Mouse (Mus musculus) 3134 (cell line): Measurements from ENCODE around the gene Reg4.

Source experiments
- DNase-seq: peaks from one replicate; pipeline ENCODE4 v3.0.0-alpha.2; 2011; ENCODE audit warnings: low spot score; ENCODE audit not compliant: insufficient read length; ENCODE audit errors: extremely low read depth

Reg4 gene

DNA sequence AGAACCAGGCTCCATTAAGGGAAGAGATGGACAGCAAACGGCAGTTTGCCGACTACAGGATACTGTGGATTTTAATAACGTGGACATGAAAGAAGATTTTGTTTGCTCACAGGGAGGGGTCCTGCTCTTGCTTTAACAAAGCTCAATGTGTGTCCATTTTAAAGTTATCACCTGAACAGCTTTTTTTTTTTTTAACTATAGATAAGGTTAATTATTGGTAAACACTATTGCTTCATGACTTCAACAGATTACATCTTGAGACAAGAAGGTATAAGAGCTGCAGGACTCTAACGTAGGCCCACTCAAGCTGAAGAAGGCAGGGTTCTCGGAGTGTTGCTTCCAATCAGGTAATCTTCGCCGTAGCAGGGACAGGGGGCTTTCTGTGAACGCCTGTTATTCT is at the start of gene Reg4:
Gene Reg4 (plus strand): TSS at position 301 of the 400 bp plus-strand sequence.
- no peak for DNase-seq

DNA sequence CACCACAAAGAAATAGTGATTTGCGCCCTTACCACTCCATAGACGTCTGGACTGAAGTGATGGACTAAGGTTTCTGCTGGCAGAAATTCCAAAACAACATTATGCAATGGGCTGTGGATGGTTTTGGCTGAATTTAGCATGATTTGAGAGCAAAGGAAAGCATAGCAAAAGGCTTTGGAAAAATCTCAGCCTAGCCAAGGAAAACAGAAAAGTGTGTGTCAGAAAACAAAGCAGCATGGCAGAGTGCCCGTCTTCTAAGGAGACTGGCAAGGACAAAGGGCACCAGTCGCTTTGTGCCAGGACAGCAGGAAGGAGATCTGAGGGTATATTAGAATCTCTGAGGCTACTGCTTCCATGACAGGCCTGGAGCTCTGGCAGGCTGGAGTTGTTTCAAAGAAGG is 43.6 kb upstream of the Reg4 start:
- peak; percentile 46 for DNase-seq

DNA sequence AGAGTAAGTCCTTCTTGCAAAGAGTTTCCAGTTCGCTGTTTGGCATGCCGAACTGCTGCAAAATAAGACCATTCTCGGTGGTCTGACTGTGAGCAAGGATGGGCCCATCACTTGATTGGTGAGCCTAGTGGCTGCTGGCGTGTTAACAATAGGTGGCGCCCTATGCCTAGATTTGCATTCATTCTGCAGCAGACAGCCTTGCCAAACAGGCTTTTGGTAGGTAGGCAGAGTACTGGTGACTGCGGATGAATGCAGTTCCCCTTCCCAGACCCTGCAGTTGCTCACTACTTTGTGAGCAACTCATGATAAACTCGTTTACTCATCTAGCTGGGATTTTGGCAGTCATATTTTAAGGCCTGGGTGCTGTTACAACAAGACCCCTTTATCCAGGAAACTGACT is 41.2 kb upstream of the Reg4 start:
- DNase-seq = no peak

DNA sequence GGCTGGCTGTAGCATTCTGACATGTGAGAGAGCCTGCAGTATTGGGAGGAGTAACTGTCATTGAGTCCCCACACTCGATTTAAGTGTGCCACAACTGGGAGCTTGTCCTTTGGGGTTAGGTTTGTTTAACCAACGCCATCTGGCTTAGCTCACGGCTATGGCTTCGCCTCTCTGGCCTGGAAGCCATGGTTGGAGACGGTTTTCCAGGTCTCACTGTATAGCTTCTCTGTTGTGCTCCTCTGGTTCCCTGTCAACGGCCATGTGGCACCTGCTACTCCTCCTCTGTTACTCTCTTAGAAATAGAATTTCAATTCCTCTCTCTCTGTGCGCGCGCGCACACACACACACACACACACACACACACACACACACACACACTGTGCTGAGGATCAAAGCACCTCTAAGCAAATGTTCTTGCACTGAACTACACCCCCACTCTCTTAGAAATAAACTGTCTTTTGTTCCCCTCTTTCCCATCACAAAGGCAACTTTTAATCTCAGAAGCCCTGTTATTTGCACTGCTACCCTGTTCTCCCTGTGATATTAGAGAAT is 36.7 kb upstream of the Reg4 start:
- DNase-seq = no peak

DNA sequence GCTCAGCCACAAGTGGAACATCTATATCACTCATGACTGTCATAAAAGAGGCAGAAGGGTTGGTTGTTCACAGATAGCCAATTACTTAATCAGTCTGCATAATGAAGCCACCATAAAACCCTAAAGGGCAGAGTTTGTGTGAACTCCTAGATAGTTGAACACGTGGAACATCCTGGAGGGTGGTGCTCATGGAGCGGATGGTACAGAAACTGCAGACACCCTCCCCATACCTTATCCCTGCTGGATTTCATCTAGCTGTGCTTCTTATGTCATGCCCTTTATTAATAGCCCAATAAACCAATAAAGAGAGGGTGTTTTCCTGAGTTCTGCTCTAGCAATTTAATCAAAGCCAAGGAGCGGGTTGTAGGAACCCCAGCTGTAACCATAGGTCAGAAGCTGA is 34.2 kb upstream of the Reg4 start:
- DNase-seq = no peak

DNA sequence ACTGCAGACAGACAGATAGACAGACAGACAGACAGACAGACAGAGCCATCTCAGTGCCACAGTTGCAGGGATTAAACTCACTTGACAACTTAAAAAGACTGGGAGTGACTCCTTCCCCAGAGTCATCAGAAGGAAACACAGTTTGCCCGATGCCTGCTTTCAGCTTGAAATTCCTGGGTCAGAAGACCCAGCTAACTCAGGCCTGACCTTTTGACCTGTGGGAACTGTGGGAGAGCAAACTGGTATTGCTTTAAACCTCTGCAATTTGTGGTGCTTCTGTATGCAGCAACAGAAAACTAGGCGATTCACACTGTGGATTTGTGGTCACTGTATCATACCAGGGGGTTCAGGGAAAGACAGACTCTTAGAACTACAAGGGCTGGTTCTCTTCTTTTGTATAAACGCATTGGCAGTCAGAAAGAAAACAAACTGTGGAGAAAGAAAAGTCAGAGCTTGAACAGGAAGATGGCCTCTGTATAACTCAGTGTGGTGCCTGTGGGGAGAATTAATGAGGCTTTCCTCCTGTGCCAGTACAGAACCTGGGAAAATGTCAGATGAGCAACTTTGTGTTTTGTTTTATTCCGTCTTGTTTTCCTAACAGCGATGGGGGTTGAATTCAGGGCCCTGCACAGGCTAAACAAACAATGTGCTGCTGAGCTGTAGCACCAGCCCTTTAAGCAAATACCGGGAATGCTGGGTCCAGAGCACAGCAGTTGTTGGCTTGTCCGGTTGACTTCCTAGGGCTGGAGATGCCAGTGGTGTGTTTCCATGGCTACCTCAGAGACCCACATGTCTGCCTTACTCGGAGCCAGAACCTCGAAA is 24.0 kb upstream of the Reg4 start:
- no peak for DNase-seq

DNA sequence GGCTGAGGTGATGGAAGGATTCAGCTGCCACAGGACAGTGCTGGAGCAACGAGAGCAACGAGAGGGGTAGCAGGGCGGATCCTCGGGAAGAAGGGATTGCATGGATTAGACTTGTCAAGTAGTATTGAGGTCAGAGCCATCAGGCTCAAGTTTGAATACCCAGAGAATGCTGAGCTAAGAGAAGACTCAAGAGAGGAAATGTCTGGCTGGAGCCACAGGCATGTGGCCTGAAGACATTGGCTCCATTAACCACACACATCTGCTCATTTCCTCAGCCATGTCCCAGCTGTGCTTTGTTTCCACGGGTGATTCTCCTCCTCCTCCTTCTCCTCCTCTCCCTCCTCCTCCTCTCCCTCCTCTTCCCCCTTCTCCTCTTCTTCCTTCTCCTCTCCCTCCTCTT is 22.2 kb upstream of the Reg4 start:
- DNase-seq = no peak

DNA sequence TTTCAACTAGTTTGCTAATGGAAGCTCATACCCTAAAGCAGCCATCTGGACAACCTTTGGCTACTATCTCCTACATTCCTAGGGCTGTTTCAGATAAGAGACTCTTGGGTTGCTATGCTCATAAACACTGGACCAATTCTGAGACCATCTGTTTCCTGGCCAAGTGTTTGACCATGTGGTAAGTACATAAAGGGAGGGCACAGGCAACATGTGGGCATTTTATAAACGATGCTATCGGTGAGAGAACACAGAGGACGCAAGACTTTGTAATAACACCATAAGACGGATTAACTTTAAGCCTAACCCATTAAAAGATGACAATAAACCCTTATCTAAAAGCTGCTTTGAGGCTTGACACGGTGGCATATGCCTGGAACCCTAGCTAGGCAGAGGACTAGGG is 18.7 kb upstream of the Reg4 start:
- no peak for DNase-seq

DNA sequence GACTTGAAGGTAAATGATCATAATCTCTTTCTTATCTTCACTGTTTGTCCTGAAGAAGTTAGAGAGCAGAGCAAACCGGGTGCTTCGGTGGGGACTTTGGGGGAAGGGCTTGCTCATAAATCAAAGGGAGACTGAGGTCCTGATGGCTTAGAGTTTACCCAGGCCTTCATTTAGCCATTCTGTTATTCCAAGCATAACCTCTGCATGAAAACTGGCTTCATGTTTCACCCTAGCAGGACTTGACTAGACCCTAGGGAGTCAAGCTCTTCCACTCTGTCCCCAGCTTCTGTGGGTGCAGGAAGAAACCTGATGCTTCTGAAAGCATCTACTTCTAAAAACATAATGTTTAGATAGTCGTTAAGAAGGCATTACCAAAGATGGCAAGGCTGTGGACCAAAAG is 15.0 kb upstream of the Reg4 start:
- no peak for DNase-seq

DNA sequence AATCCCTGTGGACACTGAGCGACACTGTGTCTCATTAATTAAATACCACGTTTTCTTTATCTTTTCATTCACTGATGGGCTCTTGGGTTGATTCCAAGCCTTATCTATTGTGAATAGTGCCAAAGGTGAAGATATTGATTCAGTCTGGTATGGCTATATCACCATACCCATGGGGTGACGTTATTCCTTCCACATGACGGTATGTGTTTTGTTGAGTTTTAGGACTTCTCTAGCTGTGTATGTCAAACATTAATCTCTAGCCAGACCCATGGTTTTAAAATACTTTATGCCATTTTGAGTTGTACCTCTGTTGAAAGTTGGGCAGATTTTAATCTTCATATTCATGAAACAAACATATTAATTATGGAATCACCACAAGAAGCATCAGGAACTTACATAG is 12.8 kb upstream of the Reg4 start:
- DNase-seq = no peak

DNA sequence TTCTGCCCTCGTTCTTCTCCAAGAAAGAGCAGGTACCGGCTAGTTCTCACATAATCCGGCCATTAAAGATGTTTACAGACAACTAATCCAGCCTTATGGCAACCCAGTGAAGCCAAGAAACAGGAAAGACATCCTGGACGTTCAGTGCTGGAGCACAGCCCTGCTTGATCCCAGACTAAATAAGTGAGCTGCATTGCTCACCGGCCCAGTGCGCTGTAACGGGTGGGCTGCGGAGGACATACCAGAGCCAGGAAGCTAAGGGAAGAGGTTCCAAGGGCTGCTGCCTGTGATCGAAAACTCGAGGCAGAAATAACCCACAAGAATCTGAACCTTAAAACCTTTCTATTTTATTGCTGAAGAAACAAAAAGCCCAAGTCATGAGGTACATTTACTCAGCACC is 11.1 kb upstream of the Reg4 start:
- no peak for DNase-seq

DNA sequence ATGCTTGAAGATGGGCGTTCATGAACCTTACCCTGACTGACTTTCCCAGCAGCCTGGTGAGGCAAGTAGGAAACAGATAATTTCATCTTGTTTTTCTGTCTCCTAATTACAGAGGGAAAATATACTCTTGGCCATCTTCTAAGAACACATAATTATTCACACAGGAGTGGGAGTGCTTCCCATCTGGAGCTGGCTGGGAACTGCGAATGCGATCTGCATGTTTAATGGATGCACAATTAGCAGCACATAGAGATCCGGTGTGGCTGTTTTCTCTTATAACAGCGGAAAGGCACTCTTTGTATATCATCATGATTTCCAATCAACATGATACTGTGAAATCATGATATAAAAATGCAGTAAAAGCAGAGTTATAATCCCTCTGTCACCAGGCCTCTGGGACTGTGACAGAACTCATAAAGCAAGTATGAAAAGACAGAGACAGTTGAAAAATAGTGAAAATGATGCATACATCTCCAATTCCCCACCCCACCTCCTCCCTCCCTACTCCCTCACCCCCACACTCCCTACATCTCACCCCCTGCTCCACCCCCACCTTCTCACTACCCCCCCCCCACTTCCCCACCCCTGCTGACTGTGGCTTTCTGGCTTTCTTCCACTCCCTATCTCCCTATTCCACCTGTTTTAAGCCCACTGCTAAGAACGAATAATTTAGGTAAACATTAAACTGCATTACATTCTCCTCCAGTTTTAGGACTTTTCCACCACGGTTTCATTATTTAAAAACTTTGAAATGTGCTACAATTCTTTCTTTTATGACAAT is 10.5 kb upstream of the Reg4 start:
- DNase-seq = no peak

DNA sequence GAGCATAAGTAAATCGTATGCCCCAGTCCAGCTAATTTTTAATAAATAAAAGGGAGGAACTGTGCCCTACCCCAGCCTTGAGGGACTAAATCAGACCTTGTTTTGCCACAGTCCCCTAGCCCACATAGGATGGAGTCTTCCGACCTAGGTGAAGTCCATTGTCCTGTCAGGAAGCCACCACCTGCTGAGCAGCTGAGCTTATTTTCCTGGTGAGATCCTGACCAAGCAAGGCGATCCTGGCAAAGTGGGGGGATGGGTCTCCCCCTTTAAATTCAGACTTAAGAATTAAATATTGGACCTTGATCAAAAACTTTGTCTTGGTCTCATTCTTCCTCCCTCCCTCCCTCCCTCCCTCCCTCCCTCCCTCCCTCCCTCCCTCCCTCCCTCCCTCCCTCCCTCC is 5.7 kb upstream of the Reg4 start:
- no peak for DNase-seq

DNA sequence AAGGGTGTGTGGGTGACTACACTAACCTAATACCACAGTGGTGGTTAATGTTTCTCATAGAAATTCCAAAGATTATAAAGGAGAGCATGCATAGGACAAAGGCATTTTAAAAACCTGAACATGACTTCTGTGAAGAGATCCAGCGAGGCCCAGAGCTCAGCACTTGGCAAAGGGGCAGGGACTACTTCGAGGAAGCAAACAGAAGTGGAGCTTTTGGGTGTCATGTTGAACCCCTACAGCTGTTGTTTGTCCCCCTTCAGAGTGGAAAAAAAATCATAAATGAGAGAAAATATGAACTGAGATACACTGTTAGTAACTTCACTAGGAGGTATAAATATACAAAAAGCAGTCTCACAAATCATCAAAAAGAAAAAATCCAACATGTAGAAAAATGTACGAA is 1.3 kb downstream of the Reg4 start:
- DNase-seq = no peak

DNA sequence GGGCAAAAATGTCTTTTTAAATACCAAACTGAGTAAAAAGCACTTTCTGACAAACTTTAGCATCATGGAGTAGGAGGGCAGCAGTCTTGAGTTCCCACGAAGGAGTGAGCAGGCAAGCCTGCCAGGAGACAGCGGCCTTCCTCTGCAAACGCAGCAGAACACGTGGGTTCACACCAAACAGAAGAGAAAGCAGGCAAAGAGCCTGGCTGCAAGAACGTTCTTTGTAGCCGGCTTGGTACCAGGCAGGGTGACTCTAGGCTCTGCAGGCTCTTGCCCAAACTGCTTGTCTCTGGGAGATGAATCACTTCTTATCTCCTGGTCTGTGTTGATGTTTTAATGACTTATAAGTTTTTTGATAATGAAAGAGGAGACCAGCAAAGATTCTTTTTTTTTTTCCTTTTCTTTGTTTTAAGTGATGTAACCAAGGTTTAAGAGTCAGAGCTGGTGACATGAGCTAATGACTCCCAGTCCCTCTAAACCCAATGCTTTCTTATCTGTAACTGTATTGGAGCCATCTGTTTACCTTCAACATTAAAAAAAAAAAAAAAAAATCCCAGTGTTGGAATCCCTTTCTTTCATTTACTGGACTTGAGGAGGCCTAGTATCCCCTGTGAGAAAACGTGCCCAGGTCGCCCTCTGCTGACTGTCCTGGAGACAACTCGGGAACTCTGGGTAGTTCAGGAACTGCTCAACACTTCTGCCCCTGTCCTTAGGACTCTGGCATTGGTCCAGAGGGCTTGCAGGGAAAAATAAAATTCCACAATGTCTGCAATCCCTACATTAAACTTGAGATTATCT is 2.0 kb downstream of the Reg4 start:
- peak; percentile 7 for DNase-seq

DNA sequence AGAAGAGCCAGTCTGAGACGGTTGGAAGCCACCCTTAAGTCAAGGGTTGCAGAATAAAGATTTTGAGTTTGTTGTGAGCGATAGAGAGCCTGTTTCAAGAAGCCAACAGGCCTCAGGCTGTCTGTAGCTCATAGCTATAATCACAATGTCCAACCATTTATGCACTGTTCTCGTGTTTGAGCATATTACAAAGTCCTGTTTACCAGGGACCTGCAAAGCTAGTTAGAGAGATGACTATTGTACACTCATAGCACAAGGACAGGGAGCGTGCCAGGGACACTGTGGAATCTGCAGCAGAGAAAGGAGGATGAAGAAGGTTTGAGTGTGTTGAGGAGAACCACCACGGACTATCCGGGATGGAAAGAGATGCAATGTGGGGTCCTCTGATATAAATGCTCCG is 3.0 kb downstream of the Reg4 start:
- DNase-seq = no peak

DNA sequence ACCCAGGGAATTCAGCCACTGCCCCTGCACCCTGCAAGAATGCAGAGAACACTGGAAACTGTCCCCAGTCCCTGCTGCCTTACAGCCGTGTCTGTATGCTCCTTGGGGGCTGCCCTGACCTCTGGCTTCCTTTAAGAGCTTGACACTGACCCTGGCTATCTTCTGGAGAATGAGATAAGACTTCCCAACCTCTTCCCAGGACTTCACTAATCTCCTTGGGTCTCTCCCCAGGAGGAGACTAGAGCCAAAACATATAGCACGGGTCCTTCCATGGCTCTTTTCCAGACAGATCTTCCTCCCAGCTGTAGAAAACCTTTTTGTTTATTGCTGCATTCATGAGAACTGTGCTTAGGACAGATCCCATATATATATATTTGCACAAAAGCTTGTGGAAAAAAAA is 3.8 kb downstream of the Reg4 start:
- no peak for DNase-seq

DNA sequence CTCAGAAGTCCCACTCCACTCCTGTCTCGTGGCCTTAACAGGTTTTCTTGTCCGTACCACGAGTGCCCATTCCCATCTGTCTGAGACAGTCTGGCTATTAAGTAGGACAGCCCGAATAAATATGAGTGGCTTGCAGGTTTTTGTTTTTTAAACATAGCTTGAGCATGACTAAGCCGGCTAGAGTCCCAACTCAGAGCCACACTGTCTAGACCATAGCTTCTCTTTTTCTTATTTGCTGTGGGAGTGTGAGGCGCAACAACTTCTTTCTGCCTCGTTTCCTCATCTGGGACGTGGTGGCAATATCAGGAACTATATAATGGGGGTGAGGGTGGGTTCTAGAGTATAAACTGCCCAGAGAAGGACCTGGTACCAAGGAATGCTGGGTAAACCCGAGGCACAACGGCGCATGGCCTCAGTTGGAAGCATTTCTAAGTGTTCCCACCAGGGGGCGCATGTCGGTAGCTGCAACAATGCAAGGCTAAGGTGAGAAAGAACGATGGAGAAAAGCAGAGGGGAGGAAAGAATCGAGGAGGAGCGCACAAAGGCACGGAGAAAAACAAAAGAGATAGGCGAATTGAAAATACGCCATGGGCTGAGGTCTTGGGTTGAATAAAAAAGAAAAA is 5.1 kb downstream of the Reg4 start:
- DNase-seq = peak; percentile 26

DNA sequence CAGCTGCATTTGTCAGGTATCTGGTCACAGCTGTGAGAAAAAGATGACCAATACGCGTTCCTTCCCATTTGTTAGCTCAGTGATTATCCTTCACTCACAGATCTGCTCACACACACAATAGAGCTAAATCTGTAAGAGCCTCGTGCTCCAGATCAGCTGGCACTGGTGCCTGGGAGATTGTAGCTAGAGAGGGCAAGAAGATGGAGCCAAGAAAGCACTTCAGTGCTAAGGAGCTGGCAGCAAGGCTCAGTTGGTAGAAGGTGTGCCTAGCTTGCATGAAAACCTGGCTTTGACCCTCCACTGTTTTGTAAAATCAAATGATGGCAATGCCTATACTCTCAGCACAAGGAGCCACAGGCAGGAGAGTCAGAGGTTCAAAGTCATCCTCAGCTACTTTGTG is 5.8 kb downstream of the Reg4 start:
- DNase-seq = no peak

DNA sequence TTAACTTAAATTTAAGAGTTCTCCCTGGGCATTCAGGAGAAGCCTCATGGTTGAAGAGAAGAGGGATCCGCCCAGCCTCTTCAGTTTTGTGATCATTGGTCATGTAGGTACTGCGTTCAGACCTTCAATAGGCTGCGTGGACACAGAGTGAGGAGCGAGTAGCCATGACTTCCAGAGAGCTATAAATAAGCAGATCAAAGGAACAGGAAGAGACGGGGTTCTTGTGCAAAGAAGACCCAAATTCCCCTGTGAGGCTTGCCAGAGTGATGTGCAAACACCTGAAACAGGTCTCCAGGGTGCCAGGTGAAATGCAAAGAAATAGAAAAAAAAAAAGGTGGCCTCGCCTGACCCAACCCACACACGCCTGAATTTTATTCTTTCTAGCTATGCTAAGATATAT is 8.0 kb downstream of the Reg4 start:
- DNase-seq = no peak

DNA sequence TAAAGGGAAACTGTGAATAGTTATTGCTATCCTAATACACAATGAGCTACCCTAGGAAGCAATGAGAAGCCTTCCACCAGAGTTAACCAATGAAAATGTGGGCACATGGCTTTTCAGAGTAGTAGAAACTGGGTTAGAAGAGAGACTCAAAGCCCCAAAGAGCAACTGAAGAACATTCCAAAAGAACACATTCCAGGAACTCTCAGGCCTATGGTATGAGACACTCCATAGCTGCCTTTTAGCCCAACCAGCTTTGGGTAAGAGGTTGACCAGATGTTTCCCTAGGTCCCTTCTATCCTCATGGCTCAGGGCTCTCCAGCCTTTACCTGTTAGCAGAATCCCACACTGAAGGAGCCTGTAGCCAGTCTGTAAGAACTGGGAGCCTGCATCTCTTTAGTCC is 11.5 kb downstream of the Reg4 start:
- DNase-seq = no peak
